Mouse (Mus musculus) stomach, postnatal 0 days (tissue): Measurements from ENCODE around the gene Wdpcp. TPM values are rescaled to one million over a fixed set of nuclear protein-coding genes. Genes with fewer than 3 reads are reported as not detected.

Experiments used
- ATAC-seq: fragments of 200-750 bp; cut with Nextera tagmentation; 2 replicates; pipeline ENCODE4 v1.8.0; 2017; ENCODE audit not compliant: low FRiP score, low TSS enrichment
- DNase-seq: peaks from one replicate; pipeline ENCODE4 v3.0.0-alpha.2; 2016; ENCODE audit warnings: low spot score
- H3K27ac ChIP-seq: fragments of 300-500 bp; sonication (generic); replicated peaks from 2 replicates; pipeline ENCODE4 v1.5.1; 2014; ENCODE audit warnings: mild to moderate bottlenecking, control low read depth
- H3K27me3 ChIP-seq: fragments of 300-500 bp; sonication (generic); 2 replicates; pipeline ENCODE4 v1.6.1; 2014; ENCODE audit warnings: low read length; ENCODE audit not compliant: control insufficient read depth, insufficient read depth
- H3K36me3 ChIP-seq: fragments of 300-500 bp; sonication (generic); 2 replicates; pipeline ENCODE4 v1.6.1; 2014; ENCODE audit warnings: low read length, mixed read lengths; ENCODE audit not compliant: control insufficient read depth, insufficient read depth
- H3K4me1 ChIP-seq: fragments of 300-500 bp; sonication (generic); replicated peaks from 2 replicates; pipeline ENCODE4 v1.6.1; 2014; ENCODE audit warnings: antibody characterized with exemption; ENCODE audit not compliant: control insufficient read depth, insufficient read depth
- H3K4me2 ChIP-seq: fragments of 300-500 bp; sonication (generic); replicated peaks from 2 replicates; pipeline ENCODE4 v1.6.1; 2014; ENCODE audit warnings: low read depth, mild to moderate bottlenecking, control low read depth, moderate library complexity
- H3K4me3 ChIP-seq: fragments of 300-500 bp; sonication (generic); 2 replicates; pipeline ENCODE4 v1.5.1; 2014; ENCODE audit warnings: low read depth, low read length, control low read depth
- H3K9ac ChIP-seq: fragments of 300-500 bp; sonication (generic); 2 replicates; pipeline ENCODE4 v1.6.1; 2014; ENCODE audit warnings: mild to moderate bottlenecking, low read length, control low read depth, mixed read lengths
- H3K9me3 ChIP-seq: fragments of 300-500 bp; sonication (generic); 2 replicates; pipeline ENCODE4 v1.6.1; 2016; ENCODE audit warnings: low read length; ENCODE audit not compliant: control insufficient read depth
- CTCF ChIP-seq: IDR thresholded peaks from 2 replicates; pipeline ENCODE4 v1.5.1; 2016; ENCODE audit warnings: antibody characterized with exemption, low read depth, mild to moderate bottlenecking, moderate library complexity
- EP300 ChIP-seq: optimal IDR thresholded peaks from 2 replicates; pipeline ENCODE3; 2016; ENCODE audit warnings: antibody characterized with exemption
- WGBS: fragments of 180-500 bp; shearing (Covaris S2); extraction: QIAGEN DNeasy Blood & Tissue Kit; methylation state at CpG from one replicate; pipeline ENCODE4 v1.1.7; 2014; 5-methylcytosine and 5-hydroxymethylcytosine counted together
- polyA plus RNA-seq: library from polyadenylated mRNA; unstranded; fragments of >200 nt; fragmentation: Nextera tagmentation; extraction: Ambion mirVana; gene quantifications from 2 replicates; pipeline ENCODE4 v1.2.1, GENCODE M21; 2015

Gene Wdpcp
- polyA plus RNA-seq, 1 experiment from 2014 or later, result 3.3 TPM

DNA sequence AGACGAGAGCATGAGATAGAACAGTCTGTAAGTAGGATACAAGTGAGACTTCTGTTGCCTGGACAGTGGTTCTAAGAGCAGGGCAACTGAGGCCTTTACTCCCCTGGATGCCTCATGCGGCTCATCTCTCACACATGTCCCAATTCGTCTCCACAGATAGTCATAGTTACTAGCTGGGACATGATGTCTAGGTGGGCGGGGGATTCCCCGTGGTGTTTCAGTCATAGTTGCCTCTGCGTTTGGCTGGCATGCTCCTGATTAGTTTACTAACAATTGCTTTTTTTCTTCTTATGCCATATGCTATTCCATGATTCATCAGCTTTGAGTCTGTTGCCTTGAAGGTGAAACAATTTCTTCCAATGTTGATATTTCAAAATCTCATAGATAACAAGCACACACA is 116.4 kb downstream of the Wdpcp start:
- Histone ChIP-seq H3K4me1 (no peaks in the 10 kb centered on the region), H3K4me2 (no peak overlapping the region), H3K27ac (no peak overlapping the region), H3K4me3 (no peak overlapping the region), H3K27me3 (no peaks in the 10 kb centered on the region), H3K9me3 (no peaks in the 10 kb centered on the region), H3K9ac (no peak overlapping the region), H3K36me3 (no peaks in the 10 kb centered on the region)
- no peak for DNase-seq
- ATAC-seq, result no peak
- 70% methylated on average over 6 of the region's 6 CpGs for WGBS
- TF ChIP-seq CTCF (no peak), EP300 (no peak)

- WGBS, result 72% methylated on average over 2 of the region's 2 CpGs
- Histone ChIP-seq H3K9ac (no peak overlapping the region), H3K27me3 (no peaks in the 10 kb centered on the region), H3K4me1 (no peaks in the 10 kb centered on the region), H3K4me3 (no peak overlapping the region), H3K36me3 (no peaks in the 10 kb centered on the region), H3K9me3 (no peaks in the 10 kb centered on the region), H3K4me2 (no peak overlapping the region), H3K27ac (no peak overlapping the region)
- DNase-seq, result no peak
- ATAC-seq, result no peak
- TF ChIP-seq CTCF, result no peak
- no peak for TF ChIP-seq EP300
Measured at GRCm38 (mm10) chr11:21690730-21691129, 118.7 kb downstream of the Wdpcp start.

DNA sequence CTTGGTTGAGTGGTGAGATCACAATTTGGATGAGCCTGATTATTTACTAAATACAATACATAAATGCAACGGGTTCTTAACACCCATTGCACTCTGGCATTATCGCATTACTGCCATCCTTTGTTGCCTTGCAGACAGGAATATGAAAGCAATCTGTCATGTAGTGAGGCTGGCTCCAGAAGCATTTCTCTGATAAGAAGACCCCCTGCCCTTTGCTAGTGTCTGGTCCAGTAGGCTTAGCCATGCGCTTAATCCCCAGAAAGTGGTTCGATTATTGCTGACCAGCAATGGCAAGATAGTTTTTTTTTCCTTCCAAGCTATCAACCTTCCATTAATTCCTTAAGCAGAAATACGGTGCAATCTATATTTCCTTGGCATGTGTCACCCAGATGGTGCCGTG is 122.1 kb downstream of the Wdpcp start:
- H3K4me2 ChIP-seq, result no peak overlapping the region
- no peaks in the 10 kb centered on the region for H3K27me3 ChIP-seq
- WGBS, result 89% methylated on average over 6 of the region's 6 CpGs
- H3K36me3 ChIP-seq, result no peaks in the 10 kb centered on the region
- H3K9ac ChIP-seq, result no peak overlapping the region
- TF ChIP-seq CTCF (no peak), EP300 (no peak)
- no peak for DNase-seq
- no peaks in the 10 kb centered on the region for H3K4me1 ChIP-seq
- no peak overlapping the region for H3K27ac ChIP-seq
- H3K9me3 ChIP-seq, result no peaks in the 10 kb centered on the region
- no peak overlapping the region for H3K4me3 ChIP-seq
- ATAC-seq, result no peak

DNA sequence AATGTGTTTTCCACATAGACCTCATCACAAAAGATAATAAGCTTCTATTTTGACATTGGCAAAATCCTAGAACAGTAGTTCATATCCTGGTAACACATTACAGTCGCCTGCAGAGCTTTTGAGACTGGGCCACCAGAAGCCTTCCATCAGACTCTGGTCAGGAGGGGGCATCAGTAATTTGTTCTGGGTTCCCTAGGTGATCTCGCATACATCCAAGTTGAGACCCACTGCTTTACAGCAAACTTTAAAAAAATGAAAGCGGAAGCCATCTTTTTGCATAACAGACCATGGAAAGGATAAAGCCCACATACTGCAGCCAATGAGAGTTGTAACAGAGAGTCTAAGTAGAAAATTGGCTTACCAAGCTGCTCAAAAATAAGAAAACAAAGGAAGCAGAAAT is 125.6 kb downstream of the Wdpcp start:
- DNase-seq, result no peak
- no peak for ATAC-seq
- TF ChIP-seq CTCF (no peak), EP300 (no peak)
- no peak overlapping the region for H3K4me2 ChIP-seq
- no peaks in the 10 kb centered on the region for H3K36me3 ChIP-seq
- H3K9ac ChIP-seq, result no peak overlapping the region
- no peaks in the 10 kb centered on the region for H3K27me3 ChIP-seq
- no peak overlapping the region for H3K4me3 ChIP-seq
- H3K9me3 ChIP-seq, result no peaks in the 10 kb centered on the region
- H3K4me1 ChIP-seq, result no peaks in the 10 kb centered on the region
- 79% methylated on average over 3 of the region's 3 CpGs for WGBS
- no peak overlapping the region for H3K27ac ChIP-seq

DNA sequence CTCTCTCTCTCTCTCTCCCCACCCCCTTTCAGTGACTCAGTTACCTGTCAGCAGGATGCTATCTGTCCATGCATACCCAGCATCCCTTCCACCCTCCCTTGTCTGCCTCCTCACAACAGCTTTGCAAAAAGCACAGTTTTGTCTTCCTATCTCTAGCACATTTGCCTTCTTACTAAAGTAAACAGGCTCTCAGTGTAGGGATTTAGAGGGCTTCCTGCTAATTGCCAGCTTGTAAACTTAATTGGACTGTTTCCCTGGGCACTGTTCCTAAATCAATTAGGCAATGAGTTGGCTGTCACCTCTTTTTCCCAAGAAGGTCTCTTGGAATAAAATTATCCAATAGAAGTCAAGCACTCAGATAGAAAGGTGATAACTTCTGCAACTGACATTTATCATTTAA is 141.5 kb downstream of the Wdpcp start:
- H3K36me3 ChIP-seq, result 0 out of 2 replicates have a peak, but pooled peaks cover 2% of the 10 kb centered on the region
- no peaks in the 10 kb centered on the region for H3K27me3 ChIP-seq
- H3K27ac ChIP-seq, result no peak overlapping the region
- DNase-seq (no peak), ATAC-seq (no peak)
- H3K4me1 ChIP-seq, result no peaks in the 10 kb centered on the region
- H3K9ac ChIP-seq, result no peak overlapping the region
- no peak overlapping the region for H3K4me3 ChIP-seq
- no peak overlapping the region for H3K4me2 ChIP-seq
- H3K9me3 ChIP-seq, result no peaks in the 10 kb centered on the region
- no peak for TF ChIP-seq EP300
- no peak for TF ChIP-seq CTCF

DNA sequence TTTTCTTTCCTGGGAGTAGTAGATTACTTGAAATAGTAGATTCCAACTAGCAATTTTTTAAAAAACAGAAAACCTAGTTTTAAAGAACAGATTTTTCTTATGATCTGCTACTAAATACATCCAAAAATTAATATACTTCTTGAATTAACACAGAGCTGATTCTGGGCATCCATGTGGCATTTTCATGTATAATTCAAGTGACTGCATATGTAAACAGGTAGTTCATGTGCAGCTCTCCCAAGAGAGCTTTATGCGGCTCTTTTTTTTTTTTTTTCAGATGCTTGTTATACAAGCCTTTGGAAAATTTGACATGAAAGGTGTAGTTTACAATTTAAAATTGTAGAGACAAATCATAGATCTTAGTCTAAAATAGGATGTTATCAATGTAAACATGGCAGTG is 142.0 kb downstream of the Wdpcp start:
- DNase-seq (no peak), ATAC-seq (no peak)
- Histone ChIP-seq H3K4me2 (no peak overlapping the region), H3K4me3 (no peak overlapping the region), H3K9me3 (no peaks in the 10 kb centered on the region), H3K27ac (no peak overlapping the region), H3K27me3 (no peaks in the 10 kb centered on the region), H3K9ac (no peak overlapping the region), H3K36me3 (0 out of 2 replicates have a peak, but pooled peaks cover 2% of the 10 kb centered on the region), H3K4me1 (no peaks in the 10 kb centered on the region)
- 96% methylated on average over 1 of the region's 1 CpGs for WGBS
- TF ChIP-seq CTCF, result no peak
- no peak for TF ChIP-seq EP300
